Mouse (Mus musculus) adrenal gland, postnatal 4 days (tissue): Measurements from ENCODE around the gene Slc7a14. TPM values are rescaled to one million over a fixed set of nuclear protein-coding genes. Genes with fewer than 3 reads are reported as not detected.

Source experiments
- DNase-seq, 2 experiments: peaks; one replicate each; pipeline ENCODE4 v3.0.0; 2021 to 2022; ENCODE audit warnings: low spot score in 2 of 2, mixed read lengths in 2 of 2
- total RNA-seq, 2 experiments: library from RNA; stranded (reverse); gene quantifications; 2 replicates each; pipeline ENCODE4 v1.2.3; 2021

Gene Slc7a14
- total RNA-seq, 2 experiments from 2014 or later = 7.9 to 9.7 TPM

- DNase-seq = no peak
These were observed 97.8 kb downstream of the Slc7a14 start for GRCm38 (mm10) chr3:31212205-31213038.

GRCm38 (mm10) chr3:31209001-31209400 is 101.2 kb downstream of the Slc7a14 start:
- no peak for DNase-seq

- DNase-seq = no peak
These were observed 101.7 kb downstream of the Slc7a14 start for GRCm38 (mm10) chr3:31208458-31208994.

- DNase-seq = no peak
These were observed 102.1 kb downstream of the Slc7a14 start for GRCm38 (mm10) chr3:31208046-31208445.

GRCm38 (mm10) chr3:31205167-31205566 is 105.0 kb downstream of the Slc7a14 start:
- no peak for DNase-seq

GRCm38 (mm10) chr3:31203947-31204346 is 106.2 kb downstream of the Slc7a14 start:
- no peak for DNase-seq

GRCm38 (mm10) chr3:31199162-31199877 is 110.9 kb downstream of the Slc7a14 start:
- DNase-seq = no peak

GRCm38 (mm10) chr3:31191402-31191801 is 118.8 kb downstream of the Slc7a14 start:
- DNase-seq = no peak

GRCm38 (mm10) chr3:31190342-31190741 is 119.8 kb downstream of the Slc7a14 start:
- DNase-seq = no peak

- DNase-seq = no peak
These were observed 143.8 kb downstream of the Slc7a14 start for GRCm38 (mm10) chr3:31166365-31166871.

GRCm38 (mm10) chr3:31165803-31166202 is 144.4 kb downstream of the Slc7a14 start:
- DNase-seq = no peak

GRCm38 (mm10) chr3:31162860-31163259 is 147.3 kb downstream of the Slc7a14 start:
- DNase-seq = no peak

- DNase-seq = no peak
These were observed 148.8 kb downstream of the Slc7a14 start for GRCm38 (mm10) chr3:31161336-31161735.

- DNase-seq = no peak
These were observed 150.1 kb downstream of the Slc7a14 start for GRCm38 (mm10) chr3:31160046-31160445.

- DNase-seq = no peak
These were observed 152.4 kb downstream of the Slc7a14 start for GRCm38 (mm10) chr3:31157776-31158175.

- no peak for DNase-seq
These were observed 154.1 kb downstream of the Slc7a14 start for GRCm38 (mm10) chr3:31156126-31156525.

Other genes with a start within 250 kb of the Slc7a14 start
- gene Skil, start 215.3 kb downstream of the Slc7a14 start, total RNA-seq = 10 to 100 TPM; 41.5 to 46.1 TPM
- gene Cldn11, start 160.5 kb downstream of the Slc7a14 start, total RNA-seq = 10 to 100 TPM; 24.3 to 27.6 TPM